Mouse (Mus musculus) mouse embryonic stem cell (cell line): ENCODE data around the gene Fgd1.

ENCODE experiments used
- in situ Hi-C, 2 experiments: fragments of 300-500 bp; cut with MboI; formaldehyde crosslinking; loops; 1 replicate in 1 of 2; 3 replicates in 1 of 2; pipeline ENCODE4 v1.14.3; 2019 to 2020; ENCODE audit warnings: low sequenced_read_pairs in 2 of 2, low pct_unique_long_range_greater_than_20kb in 1 of 2, mixed read lengths in 1 of 2; ENCODE audit not compliant: unreplicated experiment in 1 of 2

The Fgd1 gene

DNA sequence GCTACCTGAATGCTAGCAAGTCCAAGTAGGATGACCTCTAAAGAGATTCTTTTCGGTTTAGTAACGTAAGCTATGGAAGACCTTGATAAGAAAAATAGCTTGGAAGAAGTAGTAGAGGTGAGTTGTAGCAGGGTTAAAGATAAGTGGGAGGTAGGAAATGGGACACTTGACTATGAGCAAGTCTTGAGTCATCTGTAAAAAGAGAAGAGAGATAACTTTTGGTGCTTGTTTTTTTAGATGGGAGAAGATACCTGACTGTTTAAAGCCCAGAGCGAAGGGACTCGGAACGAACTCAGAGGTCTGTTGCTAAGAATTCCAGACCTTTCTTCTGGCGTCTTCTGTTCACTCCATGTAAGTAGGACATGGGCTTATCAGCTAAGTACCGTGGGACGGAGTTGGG lies at the start of gene Fgd1:
Fgd1 (plus strand) TSS at position 301 of the 400 bp plus-strand sequence.
- in situ Hi-C loops: no loop called here

DNA sequence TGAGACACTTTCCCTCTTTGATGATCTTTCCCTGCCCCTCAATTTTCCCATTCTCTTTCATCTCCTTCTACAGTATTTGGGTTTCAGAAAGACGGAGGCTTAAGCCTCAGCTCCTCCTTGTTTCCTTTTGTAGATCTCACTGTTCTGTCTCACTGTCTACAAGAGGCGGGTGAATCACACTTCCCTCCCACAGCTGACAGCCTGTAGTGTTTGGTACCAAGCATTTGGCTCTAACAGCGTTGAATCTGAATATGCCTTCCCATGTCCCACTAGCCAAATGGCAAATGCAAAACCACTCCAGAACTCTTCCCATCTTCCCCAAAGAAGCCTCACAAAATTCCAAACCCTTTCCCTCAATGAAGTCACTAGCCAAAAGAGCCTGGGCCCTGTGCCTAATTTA lies 49.2 kb upstream of the Fgd1 start:
- in situ Hi-C loops: loop anchor here in 1 of 2 experiments (5.0 kb wide), 1 partner anchor 91 kb away; no protein-coding TSS in a partner anchor

DNA sequence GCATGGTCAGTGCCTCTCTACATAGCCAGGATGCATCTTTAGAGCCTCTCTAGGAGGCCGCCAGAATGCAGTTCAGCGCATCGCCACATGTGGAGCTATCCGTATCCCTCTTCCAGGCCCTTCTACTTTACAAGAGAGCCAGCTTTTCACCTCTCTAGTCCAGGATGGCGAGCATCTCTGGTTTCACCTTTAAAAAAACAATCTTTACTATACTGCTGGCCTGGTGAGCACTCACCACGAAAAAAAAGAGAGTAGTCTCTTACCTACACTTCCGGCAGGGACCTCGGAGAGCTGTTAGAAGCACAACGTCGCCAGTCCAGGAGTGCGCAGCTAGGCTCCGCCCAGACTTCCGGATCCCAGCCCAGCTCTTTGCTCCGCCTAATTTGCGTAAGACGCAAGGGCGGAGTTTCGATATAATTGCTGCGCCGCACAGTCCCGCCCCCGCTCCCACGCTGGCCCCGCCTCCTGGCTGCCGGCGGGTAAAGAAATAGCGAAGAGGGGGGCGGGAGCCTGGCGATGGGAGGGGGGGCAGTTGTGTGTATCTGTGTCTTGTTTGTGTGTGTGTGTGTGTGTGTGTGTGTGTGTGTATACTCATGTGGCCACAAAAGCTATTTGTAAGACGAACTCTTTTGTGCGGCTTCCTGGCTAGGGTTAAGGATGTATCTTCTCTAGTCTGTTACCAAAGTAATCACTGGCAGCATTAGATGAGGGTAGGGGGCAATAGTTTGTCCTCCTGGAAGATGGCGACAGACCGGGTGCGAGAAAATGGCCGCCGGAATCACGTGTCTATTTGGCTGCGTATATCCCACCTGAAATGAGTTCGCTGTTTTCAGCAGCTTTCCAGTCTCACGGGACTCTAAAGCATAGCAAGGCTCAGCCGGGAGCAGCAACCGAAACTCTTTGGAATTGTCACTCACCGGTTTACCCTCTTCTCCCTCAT lies 28.7 kb upstream of the Fgd1 start, which contains the start of gene Gnl3l:
Gnl3l (minus strand) TSS at position 385 of the 940 bp plus-strand sequence.
- in situ Hi-C loops: no loop called here

DNA sequence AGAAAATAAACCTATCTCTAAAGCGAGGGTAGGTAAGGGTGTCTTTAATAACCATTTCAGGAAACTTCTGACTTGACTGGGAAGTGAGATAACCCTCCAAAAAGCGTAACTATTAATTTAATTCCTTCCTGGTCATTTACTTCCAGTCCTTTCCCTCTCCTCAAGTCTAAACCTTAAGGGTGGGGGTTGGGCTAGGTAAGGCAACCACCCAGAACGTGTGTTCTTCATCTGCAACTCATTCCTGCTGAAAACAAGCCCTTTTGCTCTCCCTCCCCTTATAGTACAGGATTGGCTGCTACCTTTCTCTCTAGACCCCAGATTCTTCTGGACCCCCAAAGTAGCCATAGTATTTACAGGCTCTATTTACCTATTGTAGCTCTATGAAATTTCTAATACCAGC lies 28.1 kb upstream of the Fgd1 start:
- in situ Hi-C loops: no loop called here

DNA sequence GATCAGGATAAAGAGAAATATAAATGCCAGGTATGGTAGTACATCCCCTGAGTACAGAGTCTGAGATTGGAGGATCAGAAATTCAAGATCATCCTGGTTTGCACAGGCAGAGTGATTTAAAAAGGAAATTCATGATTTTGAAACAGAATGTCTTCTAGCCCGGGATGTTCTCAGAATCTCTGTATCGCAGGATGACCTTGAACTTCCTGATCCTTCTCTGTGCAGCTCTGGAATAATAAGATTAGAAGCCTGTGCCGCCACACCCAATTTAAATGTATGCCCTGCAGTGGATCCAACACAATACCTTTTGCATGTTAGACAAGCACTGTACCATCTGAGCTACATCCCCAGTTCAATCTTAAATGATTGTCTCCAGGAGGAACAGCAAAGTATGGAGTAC lies 27.2 kb upstream of the Fgd1 start:
- in situ Hi-C loops: no loop called here

DNA sequence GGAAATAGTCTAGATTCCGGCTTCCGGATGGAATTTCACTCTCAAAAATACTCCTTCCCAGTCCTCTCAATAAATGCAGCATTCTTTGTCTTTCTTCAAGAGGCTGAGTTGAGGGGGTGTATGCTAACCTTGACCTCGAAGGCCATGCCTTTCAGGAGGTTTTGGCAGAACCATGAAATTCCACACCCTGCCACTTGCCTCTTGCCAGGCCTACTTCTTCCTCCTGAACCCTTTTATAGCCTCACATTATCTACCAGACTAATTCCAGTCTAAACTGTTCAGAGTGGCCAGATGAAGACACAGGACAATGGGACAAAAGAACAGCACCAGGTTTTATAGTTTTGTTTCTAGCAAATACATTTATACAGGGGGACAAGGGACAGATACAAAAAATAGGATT lies 14.6 kb upstream of the Fgd1 start:
- in situ Hi-C loops: no loop called here

DNA sequence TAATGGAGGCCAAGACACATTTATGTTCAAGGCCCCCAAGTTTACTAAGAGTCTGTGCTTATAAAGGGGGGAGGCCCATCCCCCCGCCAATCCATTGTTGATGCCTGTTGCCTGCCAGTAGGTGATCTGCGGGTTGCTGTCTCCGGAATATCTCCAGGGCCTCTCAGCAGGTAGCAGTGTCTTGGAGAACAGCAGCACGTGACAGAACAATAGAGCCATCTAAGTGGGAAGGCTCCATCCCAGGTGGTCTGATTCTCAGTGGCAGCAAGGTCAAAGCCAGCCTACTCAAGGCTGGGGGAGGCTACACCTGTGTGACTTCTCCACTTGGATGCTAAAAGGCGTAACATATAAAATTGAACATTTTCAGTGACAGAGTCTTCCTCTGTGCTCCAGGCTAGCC lies 4.7 kb upstream of the Fgd1 start:
- in situ Hi-C loops: no loop called here

DNA sequence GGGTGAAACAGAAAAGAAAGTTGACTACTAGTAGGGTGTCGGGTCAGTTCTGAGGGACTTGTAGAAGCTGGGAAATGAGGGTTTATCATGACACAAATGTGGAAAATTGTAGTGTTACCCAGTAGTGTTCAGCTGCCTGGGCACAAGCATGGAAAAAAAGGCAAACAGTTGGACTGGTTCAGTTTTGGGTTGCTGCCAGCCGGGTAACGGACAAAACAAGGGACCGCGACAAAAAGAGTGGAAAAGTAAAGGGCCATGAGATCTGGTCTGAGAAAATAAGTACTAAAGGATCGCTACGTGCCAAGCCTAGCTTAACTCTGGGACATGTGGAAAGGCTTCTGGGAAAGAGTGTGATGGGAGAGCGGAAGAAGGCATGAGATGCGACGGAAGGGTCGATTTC lies 371 bp downstream of the Fgd1 start:
- in situ Hi-C loops: no loop called here

DNA sequence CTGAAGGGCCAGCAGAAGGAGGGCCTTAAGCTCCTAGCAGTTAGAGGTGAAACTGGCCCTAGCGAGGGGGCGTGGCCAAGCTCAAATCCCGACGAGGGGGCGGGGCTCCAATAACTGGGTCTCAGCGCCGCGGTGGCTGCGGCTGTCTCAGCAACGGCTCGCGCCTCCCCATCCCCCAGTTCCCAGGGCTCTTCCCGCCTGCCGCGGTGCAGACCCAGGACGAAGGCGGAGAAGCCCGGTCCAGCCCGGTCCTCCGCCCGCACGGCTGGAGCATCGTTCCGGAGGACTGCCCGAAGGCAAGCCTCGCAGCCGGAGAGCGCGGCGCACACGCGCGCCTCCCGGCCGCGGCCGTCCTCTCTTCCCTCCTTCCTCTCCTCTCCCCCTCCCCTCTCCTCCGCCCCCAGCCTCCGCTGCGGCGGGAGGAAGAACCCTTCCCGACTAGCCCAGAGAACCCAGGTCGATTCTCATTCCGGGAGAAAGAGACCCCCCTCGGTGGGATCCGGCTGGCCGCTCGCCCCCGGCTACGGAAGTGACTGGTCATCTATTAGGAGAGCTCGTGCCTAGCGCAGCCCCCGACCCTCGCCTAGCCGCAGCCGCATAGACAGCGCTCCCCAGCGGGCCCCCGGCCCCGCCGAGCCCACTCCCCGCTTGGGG lies 954 bp downstream of the Fgd1 start:
- in situ Hi-C loops: no loop called here

DNA sequence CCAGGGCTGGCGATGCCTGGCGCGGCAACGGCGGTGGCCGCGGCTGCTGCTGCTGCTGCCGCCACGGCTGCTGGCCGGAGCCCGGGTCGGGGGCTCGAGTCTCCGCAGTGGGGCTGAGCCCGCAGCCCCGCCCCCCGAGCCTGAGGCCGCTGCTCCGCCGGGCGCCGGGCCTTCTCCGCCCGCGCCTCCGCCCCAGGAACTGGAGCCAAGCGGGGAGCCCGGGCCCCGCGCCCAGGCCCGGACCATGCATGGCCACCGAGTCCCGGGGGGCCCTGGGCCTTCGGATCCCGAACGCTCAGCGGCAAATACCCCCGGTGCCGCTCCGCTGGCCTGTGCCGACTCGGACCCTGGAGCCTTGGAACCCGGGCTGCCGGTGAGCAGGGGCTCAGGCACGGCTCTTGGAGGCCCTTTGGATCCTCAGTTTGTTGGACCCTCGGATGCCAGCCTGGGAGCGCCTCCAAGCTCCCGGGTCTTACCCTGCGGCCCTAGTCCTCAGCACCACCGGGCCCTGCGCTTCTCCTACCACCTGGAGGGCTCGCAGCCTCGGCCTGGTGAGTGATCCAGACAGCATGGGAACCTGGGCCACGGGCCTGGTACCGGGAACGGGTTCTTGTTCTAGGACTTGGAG lies 1.6 kb downstream of the Fgd1 start:
- in situ Hi-C loops: no loop called here

DNA sequence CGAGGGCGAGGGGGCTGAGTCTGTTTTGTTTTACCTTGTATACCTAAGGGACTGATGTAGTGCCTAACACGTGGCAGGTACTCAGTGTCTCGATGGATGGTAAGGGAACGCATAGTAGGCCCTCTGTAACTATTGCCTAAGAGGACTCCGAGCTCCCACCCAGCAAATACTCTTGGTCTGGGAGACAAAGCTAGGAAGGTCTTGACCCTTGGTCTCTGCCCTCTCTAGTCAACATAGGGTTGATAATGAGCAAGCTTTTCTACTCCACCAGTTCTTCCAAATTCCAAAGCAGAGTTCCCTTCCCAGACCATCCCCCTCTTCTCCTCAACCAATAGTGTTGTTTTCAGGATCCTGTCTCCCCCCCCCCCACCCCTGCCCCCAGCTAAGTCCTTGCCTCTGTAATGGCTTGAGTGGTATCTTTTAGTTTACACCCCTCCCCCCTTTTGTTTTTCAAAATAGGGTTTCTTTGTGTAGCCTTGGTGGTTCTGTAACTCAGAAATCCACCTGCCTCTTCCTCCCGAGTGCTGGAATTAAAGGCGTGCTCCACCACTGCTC lies 3.8 kb downstream of the Fgd1 start:
- in situ Hi-C loops: no loop called here

DNA sequence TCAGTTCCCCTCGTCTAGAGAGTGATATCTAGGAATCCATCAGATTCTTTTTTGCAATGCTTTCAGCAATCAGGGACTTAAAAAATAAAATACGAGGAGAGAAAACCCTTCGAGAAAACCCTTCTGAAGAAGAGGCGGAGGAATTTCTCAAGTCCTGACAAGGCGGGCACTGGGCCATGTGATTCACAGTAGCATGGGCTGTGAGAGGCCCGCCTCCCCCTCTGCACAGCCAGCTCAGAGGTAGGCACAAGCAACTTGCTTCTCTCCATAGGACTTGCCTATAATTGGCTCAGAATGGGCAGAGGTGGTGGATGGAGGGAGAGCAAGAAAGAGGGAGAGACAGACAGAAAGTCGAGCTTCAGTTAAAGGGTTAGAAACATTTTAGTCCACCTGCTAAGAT lies 4.4 kb downstream of the Fgd1 start:
- in situ Hi-C loops: no loop called here

DNA sequence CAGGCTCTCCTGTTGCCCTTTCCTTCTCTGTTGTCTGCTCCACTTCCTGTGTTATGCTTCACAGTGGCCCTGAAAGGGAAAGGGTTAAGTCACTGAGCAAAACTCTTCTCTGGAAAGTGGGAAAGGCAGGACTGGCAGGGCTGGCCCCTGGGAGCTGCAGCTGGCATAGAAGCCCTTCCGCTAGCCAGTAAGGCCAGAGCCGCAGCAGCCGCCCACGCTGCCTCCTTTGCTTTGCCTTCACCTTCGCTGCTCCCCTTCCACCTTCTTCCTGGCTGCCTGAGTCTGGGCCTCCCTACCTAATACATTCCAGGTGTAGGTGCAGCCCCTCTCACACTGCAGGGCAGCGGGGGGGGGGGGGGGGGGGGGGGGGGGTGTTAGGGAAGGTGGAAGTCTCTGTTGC lies 8.5 kb downstream of the Fgd1 start:
- in situ Hi-C loops: no loop called here

DNA sequence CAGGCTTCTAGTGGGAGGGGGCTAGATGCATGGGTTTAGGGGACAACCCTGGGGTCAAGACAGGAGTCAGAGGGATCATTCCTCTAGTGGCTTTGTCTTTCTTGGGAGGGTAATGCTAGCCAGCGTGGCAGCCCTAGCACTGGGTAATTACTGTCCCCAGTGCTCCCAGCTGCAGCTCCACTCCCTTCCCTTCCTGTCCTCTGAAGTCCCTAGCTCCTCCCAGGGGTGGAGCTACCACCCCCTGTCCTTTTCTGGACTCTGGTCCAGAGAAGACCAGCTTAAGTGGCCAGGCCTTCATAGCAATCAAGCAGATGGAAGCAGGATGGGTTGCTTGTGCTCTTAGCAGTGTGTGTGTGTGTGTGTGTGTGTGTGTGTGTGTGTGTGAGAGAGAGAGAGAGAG lies 9.6 kb downstream of the Fgd1 start:
- in situ Hi-C loops: no loop called here

DNA sequence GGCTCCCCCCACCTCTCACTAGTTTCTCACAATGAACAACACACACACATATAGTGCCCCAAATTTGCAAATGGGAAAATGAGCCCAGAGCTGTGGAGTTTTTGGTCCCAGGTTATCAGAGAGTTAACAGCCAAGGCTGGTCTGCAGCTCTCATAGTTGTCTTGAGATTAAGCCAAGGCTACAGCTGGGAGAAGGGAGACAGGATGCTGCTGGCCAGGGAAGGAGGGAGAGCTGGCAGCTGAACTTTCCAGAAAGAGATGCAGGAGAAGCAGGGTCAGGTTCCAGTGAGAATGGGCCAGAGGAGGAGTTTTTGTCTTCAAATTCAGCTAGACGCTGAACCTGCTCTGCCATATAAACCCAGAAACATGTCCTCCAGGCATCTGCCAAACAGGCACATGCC lies 13.4 kb downstream of the Fgd1 start:
- in situ Hi-C loops: no loop called here

DNA sequence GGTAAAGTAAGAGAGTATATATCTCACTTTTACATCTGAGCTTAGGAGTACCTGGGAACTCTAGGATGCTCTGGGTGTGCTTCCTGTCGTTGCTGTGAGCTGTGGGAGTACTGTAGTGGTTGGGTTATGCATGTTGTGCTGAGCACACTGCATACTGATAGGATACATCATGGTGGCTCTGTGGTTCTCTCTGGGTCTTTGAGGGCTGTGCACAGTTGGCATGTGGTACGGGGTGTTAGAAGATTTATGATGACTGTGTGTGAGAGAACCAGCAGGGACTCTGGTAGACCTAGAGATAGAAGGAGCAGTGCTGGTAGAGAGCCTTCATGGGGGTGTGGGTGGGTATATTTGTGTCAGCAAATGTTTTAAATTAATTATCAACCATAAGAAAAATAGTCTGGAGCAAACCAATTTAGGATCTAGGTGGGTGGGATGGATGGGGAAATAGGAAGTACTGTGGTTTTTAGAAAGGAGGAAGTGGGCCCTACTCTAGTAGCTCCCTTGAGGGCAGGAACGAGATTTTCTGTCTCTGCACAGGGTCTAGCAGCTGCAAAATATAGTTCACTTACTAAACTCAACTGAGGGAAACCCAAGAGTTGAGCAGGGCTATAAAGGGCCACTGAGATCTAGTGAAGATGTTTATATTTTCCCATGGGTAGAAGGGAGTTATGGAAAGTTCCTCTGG lies 15.8 kb downstream of the Fgd1 start:
- in situ Hi-C loops: no loop called here

DNA sequence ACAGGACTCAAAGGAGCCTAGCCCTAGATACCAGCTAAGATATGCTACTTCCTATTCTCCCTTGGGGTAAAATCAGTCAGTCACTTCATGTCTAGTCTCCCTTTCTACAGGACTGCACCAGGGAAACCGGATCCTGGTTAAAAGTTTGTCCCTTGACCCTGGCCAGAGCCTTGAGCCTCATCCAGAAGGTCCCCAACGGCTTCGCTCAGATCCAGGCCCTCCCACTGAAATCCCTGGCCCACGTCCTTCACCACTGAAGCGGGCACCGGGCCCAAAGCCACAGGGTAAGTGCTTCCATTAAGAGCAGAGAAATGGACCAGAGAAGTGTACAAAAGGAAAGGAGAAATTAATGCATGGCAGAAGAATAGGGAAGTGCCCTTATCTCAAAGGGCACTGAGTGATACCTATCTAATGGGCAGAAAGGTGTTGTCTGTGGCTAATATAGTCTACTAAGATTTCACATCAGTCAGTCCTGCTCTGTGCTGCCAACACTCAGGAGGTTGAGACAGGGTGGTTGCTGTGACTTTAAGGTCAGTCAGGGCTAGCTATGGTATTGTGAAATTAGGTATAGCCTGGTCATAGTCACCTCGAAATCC lies 20.2 kb downstream of the Fgd1 start:
- in situ Hi-C loops: no loop called here

DNA sequence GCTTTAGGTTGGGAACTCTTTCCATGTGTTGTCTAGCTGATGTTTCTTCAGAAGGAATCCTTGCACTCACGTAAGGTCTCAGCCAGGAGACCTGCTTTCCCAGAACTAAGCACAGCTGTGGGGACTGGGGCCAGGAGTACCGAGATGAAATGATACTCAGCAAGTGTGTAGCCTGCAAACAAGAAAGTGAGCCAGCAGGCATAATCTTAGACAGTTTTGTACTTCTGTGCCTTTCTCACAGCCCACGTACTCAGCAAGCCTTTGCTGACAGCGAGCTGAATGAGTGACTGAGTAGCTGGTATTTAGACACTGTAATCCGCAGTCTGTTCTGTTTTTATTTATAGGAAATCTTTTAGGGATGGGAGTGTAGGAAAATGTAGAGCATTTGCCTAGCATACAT lies 21.9 kb downstream of the Fgd1 start:
- in situ Hi-C loops: no loop called here
